Mouse (Mus musculus) frontal cortex, postnatal 14 days (tissue): Measurements from ENCODE around the gene Ap2a1.
A peak's percentile ranks its signal among the peaks of the same experiment; 100 is the strongest.

Source experiments
- DNase-seq, 2 experiments: peaks; one replicate each; pipeline ENCODE4 v3.0.0; 2022; ENCODE audit warnings: low spot score in 2 of 2

Gene Ap2a1

DNA sequence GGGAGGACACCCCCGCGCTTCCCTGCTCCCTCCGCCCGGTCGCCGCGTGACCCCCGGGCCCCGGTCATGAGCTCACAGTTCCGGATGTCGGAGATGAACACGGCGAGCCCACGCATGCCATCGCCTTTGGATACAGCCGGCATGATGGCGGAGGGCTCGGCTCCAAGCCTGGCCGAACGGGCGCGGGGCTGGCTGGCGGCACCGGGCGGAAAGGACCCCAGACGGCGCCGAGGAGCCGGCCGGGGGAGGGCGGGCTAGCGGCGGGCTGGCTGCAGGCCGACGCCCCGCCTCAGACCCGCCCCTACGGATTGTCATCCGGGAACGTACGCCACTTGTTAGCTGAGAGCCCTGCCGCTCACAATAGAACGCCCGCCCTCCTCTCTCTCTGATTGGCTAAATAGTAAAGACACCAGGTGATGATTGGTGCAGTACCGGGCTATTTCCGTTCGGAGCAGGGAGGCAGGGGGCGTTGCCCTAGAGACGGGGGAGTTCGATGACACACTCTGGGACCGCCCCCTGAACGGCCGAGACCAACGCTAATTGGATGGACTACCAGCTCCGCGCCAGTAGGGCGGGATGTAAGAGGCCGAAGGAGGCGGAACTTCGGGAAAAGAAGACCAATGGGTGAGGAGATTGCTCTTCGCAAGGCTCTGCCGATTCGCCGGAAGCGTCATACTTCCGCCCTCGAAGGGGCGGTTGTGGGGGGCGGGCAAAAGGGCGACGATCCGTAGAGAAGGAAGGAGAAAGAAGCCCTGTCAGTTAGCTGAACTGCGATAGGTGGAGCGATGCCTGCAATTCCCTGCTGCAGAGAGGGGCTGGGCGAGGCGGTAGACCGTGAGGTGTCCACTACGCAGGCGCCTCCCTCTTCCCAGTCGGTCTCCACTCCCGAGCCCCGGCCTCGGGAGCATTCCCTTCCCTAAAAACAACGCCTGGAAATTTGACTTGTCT lies at the start of gene Ap2a1:
Gene Ap2a1 (minus strand): TSS at position 293 of the 948 bp plus-strand sequence.
- peak; percentile 100 for DNase-seq

DNA sequence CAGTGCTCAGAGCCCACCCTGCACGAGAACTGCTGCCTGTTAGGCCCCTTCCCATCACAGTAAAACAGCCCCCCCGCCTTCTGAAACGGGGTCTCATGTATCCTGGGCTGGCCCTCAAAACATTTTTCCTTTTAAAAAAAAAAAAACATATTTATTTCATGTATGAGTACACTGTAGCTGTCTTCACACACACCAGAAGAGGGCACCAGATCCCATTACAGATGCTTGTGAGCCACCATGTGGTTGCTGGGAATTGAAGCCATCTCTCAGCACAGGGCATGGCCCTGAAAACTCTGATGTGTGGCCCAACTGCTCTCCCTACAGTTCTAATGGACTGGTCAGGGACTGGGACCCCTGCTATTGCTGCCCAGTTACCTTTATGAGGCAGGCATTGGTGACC lies 49.0 kb upstream of the Ap2a1 start:
- no peak for DNase-seq

DNA sequence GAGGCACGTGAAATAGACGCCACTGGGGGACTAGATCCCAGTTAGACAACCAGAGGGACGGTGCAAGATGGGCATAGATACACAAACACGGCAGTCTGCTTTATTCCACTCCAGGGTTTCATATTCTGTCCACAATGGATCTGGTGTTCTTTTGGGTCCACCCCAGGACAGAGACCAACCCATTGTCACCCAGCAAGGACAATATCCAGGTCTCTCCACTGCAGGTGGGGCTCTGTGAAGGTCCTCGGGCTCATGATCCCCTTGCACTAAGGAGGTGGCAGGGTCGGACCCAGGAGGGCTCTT lies 45.8 kb upstream of the Ap2a1 start:
- DNase-seq = no peak

DNA sequence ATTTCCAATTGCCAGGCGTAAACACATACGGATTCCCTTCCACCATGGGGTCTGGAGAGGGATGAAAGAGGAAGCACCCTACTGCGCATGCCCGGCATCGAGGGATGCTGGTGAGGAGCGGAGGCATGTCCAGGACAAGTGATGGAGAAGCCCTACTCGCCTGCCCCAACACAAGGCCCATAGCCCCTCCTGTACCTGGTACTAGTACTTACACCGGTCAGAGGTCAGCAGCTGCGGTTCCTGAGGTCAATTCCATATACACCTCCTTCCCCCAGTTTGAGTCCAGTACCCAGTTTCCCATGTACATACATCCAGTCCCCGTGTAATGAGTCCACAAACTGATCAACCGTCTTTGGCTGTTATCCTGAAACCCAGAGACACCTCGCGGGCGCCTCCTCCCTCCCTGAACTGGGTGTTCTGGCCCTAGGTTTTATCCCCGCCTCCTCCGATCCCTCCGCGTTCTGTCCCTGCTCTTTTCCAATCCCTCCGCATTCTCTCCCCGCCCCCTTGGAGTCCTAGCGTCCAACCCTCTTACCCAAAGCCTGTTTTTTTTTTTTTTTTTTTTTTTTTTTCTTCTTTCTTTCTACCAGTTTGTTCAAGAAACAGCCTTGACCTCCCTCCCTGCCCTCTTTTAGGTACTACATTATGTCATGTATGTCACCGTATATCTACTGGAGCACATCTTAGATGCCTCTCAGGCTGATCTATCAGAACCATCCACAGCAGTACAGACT lies 45.3 kb upstream of the Ap2a1 start, which contains the start of gene Cpt1c:
Gene Cpt1c (minus strand): TSS at position 469 of the 734 bp plus-strand sequence.
- DNase-seq = peak; percentile 80 to 86

DNA sequence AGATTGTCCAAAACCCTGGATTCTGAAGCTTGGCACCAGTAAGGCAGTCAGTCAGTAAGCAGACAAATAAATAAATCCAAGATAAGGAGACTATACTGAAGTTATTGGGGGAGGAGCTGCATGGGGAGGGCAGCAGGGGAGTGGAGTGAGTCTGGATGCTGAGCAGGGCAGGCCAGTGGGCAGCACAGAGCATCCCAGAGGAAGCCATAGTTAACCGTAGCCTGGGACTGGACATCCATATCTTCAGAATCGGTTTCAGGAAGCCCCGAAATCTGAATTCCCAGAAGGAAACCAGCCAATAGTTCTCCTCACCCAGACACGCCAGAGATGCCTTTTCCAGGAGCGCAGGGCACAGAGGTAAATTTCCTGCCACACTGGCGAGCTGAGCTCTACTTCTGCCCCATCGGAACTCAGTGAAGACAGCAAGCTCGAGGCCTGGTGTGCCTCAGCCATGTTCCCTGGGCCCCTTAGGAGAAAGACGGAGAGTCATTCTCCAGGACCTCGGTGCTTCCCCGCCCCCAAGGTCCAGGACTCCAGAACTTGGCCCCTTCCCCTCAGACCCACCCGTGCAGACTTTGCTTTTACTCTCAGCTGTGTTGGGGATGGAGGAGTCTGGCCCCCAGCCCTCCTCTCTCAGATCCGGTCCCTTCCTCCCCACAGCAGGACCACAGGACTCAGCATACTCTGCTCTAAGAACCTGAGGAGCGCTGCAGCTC lies 44.3 kb upstream of the Ap2a1 start:
- no peak for DNase-seq

DNA sequence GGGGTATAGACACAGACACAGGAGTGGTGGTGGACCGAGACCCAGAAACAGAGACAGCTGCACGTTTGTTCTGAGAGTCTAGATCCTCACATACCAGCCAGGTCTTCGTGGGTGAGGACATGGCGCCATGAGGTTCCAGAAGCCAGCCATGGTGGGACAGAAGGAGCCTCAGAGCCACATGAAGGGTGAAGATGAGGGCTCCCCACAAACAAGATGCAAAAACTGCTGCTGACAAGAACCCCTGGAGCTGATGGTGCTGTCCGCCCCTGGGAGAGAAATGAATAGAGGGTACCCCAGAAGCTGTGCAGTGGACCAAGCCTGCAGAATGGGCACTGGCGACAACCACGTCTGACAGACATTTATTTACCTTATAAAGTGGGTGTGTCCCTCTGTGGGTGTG lies 41.8 kb upstream of the Ap2a1 start:
- DNase-seq = no peak

DNA sequence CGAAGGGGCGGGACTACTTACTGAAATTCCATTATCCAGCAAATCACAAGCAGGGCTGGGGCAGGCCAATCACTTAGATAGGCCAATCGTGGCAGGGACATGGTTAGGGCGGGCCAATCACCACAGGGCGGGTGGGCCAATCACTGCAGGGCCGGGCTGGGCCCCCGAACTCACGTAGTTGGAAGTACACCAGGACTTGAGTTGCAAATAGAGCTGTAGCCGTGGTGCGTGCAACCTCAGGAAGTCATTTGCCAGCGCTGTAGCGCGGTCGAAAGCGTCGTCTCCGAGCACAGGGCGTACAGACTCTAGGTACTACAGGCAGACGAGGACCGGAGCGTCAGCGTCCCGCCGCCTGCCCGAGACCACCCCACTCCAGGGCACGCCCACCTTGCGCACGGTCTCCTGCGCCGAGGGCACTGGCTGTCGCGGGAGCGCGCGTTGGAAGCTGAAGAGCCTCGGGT lies 41.0 kb upstream of the Ap2a1 start:
- DNase-seq = peak; percentile 75 to 81

DNA sequence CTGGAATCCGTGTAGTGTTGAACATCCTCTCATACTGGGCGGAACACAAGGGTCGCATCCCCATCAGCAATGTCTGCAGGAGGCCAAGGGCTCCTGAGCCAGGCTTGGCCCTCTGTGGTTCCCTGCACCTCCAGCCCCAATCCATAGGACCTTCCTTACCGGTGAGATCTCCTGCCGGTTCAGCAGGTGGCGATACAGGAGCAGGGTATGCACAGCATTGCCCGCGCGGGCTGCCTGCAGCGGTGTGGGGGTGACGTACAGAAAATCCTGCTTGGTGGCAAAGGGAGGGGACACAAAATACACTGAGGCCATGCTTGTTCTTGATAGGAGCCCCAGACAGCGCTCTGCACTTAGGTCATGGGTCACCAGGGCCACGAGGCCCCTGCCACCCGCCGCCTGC lies 37.3 kb upstream of the Ap2a1 start:
- DNase-seq = no peak

DNA sequence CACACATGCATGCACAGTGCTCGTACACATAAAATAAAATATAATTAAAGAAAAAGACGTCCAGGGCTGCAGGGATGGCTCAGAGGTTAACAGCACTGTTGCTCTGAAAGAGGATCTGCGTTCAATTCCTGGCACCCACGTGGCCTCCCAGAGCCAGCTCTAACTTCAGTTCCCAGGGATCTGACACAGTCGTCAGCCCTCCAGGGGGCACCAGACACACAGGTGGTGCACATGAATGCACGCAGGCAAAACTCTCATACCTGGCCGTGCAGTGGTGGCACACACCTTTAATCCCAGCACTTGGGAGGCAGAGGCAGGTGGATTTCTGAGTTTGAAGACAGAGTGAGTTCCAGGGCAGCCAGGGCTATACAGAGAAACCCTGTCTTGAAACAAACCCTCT lies 36.7 kb upstream of the Ap2a1 start:
- DNase-seq = no peak

DNA sequence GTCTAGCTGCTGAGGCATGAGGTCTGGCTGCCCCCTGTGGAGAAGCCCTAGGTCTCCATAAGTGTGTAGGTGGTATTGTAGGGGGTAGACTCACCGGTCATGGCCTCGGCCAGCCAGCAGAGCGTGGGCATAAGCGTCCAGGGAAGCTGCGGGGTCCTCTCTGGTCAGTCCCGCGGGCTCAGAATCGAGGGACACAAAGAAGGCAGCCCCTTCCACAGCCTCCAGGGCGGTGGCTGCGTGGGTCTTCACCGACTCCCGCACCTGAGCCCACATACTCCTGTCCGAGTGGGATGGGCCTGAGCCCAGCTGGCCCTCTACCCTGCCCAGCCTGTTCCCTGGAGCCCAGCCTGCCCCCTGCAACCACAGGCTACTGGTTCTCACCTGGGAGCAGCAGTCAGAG lies 35.7 kb upstream of the Ap2a1 start:
- DNase-seq = no peak

DNA sequence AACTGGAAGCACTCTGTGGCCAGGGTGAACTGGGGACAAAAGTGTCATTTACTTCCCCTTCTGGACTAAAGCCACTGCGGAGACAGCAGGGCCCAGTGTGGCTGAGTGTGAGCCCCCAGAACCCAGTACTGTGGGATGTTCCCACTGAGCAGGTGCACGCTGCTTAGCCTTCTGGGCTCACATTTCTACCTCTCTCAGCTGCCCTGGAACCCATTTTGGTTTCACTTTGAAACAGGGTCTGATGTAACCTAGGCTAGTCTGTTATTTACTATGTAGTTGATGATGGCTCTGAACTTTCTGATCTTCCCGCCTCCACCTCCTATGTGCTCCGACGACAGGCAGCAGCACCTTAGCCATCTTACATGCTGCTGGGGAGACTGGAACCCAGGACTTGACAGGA lies 33.5 kb upstream of the Ap2a1 start:
- DNase-seq = no peak

DNA sequence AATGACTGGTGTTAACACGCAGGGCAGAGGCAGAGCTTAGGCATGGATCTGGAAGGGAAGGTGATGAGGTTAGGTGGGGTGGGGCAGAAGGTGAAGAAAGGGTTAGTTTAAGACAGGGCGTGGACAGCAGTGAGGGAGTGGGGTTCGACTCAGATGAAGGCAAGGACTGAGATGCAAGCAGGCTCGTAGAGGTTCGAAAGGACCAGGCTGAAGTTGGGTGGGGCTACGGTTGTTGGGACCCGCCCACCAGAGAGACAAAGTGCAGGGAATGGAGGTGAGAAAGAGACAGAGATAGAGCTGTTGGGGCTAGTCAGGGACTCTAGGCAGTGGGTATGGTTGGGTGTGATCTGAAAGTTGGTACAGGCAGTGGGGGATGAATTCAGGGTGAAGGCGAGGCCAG lies 33.0 kb upstream of the Ap2a1 start:
- DNase-seq = no peak

DNA sequence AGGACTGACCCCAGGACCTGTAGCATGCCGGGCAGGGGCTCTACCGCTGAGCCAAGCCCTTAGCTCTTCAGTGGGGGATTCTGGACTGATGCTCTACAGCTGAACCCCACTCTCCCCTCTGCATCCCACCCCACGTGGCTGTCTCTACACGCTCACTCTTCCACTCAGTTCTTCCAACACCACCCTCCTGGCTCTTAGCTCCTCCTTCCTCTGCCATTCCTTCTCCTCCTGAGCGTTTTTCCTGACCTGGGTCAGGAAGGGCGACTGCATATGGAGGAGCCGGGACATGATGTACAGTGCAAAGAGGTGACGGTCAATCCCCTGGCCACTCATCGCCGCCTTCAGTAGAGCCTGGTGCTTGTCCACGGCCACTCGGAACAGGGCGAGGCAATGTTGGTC lies 31.2 kb upstream of the Ap2a1 start:
- DNase-seq = no peak

DNA sequence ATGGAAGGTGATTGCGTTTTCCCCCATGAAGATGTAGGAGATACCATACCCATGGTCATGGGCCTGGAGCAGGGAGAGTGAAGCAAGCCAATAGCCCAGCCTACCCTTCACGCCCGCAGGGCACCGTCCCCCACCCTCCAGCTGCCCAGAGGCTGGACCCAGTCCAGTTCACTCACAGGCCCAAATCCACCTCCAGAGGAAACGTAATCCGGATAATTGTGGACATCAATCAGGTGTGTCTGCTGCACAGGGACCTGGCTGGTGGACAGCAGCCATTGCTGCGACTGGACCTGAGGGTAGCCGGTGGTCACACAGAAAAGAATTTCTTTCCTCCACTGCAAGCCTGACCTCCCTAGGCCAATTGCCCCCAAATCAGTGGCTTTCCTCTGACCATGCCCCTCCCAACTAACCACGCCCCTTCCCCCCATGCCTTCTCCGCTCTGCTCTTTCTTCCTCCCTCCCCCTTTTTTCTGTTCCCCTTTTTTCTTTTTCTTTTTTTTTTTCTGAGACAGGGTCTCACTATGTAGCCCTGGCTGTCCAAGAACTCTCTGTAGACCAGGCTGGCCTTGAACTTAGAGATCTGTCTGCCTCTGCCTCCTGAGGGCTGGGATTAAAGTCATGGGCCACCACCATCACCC lies 30.7 kb upstream of the Ap2a1 start:
- DNase-seq = no peak

DNA sequence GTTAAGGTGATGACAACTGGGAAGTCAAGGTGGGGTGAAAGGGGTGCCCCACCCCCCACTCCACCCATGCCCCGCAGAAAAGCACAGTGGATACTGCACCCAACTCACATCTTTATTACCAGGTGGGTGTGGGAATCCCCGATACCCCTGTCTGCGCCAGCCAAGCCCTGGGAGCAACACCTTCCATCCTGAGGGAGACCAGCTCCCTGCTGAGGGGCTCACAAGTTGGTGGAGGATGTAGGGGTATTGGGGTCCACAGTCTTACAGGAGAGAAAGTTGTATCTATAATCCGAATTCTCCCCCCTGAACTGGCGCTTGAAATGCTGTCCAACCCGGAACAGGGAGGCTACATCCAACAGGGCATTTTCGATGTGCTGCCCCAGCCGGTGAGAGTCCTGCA lies 30.0 kb upstream of the Ap2a1 start:
- no peak for DNase-seq

DNA sequence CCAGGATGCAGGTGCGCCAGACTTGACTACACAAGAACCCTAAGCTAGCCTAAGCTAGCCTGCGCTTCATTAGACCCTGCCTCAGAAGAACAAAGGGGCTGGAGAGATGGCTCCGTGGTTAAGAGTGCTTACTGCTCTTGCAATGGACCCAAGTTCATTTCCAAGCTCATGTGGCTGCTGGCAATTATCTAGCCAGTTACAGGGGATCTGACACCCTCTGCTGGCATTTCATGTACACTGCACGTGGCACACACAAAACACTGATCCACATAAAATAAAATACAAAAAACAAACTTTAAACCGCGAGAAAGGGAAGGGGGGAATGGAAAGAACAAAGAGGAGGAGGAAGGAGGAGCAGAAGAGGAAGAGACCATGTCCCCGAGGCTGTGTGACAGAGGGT lies 28.9 kb upstream of the Ap2a1 start:
- DNase-seq = no peak

DNA sequence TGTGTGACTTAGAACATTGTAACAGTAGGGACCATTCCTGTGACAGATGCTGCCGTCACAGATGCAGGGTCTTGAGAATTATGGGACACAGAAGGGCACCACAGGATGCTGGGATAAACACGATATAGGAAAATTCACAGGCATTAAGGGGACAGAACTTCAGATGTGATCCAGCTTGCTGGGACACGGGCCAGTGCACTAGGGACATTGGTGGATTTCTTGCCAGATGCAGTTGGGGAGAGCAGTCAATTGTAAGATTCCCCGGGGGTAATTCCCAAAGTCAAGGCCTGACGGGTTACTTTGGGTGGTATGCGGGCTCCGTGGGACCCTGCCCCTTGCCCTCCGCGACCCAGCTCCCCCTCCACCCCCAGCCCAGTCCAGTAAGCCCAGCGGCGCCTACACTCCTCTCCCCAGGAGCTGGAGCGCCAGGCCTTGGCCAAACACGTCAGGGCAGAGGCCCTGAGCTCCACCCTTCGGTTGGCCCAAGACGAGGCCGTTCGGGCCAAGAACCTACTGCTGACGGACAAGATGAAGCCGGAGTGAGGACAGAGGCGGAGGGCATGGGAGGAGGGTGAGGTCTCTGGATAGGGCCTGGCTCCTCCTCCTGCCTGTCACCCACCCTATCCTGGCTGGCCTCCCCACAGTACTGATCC lies 28.0 kb upstream of the Ap2a1 start:
- DNase-seq = no peak

DNA sequence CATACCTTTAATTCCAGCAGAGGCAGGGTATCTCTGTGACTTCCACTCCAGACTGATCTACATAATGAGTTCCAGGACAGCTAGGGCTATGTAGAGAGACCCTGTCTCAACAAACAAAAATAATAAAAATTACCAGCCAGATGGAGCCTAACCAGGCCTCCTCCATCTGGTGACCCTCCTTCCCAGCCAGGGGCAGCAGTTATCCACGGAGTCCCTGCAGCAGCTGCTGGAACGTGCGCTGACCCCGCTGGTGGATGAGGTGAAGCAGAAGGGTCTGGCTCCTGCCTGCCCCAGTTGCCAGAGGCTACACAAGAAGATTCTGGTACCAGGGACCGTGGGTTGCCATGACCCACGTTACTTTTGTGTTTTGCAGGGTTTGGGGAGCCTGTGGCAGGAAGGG lies 27.0 kb upstream of the Ap2a1 start:
- no peak for DNase-seq

DNA sequence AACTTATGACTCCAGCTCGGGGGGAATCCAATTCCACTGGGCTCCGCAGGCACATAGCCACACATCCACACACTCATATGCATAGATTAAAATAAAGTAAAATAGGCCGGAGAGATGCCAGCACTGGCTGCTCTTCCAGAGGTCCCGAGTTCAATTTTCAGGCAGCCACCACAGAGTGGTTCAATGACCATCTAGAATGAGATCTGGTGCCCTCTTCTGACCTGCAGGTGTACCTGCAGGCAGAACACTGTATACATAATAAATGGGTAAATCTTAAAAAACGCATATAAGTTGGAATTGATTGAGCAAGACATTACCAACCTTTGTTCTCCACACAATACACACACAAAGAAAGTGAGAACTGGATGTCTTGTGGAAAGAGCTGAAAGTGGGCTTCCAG lies 26.3 kb upstream of the Ap2a1 start:
- DNase-seq = no peak

DNA sequence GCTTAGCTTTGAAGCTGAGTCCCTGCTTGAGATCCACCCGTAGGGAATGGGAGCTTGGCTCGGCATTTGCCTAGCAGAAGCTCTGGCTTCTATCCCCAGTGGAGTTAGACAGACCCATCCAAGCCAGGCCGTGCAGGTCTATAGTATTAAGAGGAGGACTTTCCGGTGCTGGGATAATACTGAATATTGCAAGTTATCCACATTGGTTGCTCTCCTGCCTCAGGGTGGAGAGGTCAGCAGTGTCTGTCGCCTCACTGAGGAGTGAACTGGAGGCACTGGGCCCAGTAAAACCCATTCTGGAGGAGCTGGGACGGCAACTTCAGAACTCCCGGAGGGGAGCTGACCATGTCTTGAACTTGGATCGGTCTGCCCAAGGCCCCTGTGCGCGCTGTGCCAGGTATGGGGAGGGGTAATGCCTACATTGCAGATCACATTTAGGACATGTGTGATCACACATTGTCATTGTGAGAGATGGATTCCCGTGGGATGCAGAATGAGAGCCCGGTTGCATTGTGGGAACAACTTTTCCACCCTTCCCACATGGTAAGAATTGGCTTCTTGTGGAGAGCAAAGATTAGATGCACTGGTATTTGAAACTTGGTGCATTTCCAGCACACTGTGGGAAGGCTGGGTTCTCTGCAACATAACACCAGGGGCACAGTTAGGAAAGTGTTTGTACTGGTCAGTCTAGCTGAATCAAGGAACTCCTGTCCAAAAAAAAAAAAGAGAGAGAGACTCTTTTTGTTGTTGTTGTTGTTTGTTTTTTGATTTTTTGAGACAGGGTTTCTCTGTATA lies 25.0 kb upstream of the Ap2a1 start:
- no peak for DNase-seq

DNA sequence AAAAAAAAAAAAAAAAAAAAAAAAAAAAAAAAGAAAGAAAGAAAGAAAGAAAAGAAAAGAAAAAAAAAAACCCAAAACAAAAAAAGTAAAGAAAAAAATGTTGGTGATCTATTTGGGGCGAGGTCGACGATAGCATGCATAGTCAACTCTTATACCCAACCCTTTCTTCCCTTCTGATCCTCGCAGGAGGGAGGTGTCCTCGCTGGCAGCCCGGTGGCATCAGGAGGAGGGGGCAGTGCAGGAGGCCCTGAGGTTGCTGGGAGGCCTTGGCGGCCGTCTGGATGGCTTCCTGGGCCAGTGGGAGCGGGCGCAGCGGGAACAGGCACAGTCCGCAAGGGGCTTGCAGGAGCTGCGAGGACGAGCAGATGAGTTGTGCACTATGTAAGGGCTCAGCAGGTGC lies 24.3 kb upstream of the Ap2a1 start:
- no peak for DNase-seq
